In genomic region chr5:124844929-124845328, GRCm38 (mm10) we compare ENCODE assay signal across 27 mouse cellular contexts. TPM values are rescaled to one million over a fixed set of nuclear protein-coding genes. Genes with fewer than 3 reads are reported as not detected.
DNase-seq lines count a peak whose midpoint lies in the region; ATAC-seq and TF ChIP-seq lines count a peak whose summit lies in the region.
"Had no signal": no experiment of that assay in that cellular context is flagged by ENCODE, and none has a peak within 500 bp of the region (broad histone marks: within the 10 kb centered on the region; RNA-seq: fewer than 3 reads in every experiment).

No protein-coding gene starts in this region.

- no peaks in the 10 kb centered on the region for H3K36me3 ChIP-seq in heart, embryonic 10.5 days
- peaks cover 14% of the 10 kb centered on the region for H3K36me3 ChIP-seq in megakaryocyte, embryonic 14.5 days (replicated peaks; ENCODE audit: low read length)
- H3K36me3 ChIP-seq in MEL (ENCODE audit: control insufficient read depth in 1 of 2, insufficient read depth in 2 of 2, low read length in 2 of 2): peaks cover 2 to 28% of the 10 kb centered on the region in 2 experiments; a peak in 3 of 4 replicates
- H3K36me3 ChIP-seq in lung, postnatal 0 days (ENCODE audit: insufficient read depth, low read length): no peaks in the 10 kb centered on the region
- H3K36me3 ChIP-seq: embryonic facial prominence, embryonic 10.5 days; embryonic facial prominence, embryonic 13.5 days; forebrain, embryonic 12.5 days; forebrain, embryonic 15.5 days; hindbrain, embryonic 12.5 days; hindbrain, embryonic 15.5 days had no signal

- H3K4me2 ChIP-seq in lung, postnatal 0 days (replicated peaks; ENCODE audit: low read depth, low read length): no peak overlapping the region
- H3K4me2 ChIP-seq: embryonic facial prominence, embryonic 13.5 days; forebrain, embryonic 12.5 days; forebrain, embryonic 15.5 days; hindbrain, embryonic 12.5 days; hindbrain, embryonic 15.5 days had no signal

- WGBS in heart, embryonic 10.5 days: 32% methylated on average over 4 of the region's 4 CpGs
- WGBS in lung, postnatal 0 days: 53% methylated on average over 4 of the region's 4 CpGs

- no peak for ATAC-seq in megakaryocyte, adult 5-6 weeks (ENCODE audit: poor library complexity, severe bottlenecking)
- no peak for ATAC-seq in lung, postnatal 0 days
- ATAC-seq: forebrain, embryonic 15.5 days; intestine, postnatal 0 days had no signal

- H3K27ac ChIP-seq in heart, embryonic 10.5 days: peak overlapping the region; percentile 44; the same call in 1 of the 2 replicates
- H3K27ac ChIP-seq in MEL (ENCODE audit: control insufficient read depth, low read depth, low read length): no peak overlapping the region
- no peak overlapping the region for H3K27ac ChIP-seq in lung, postnatal 0 days (ENCODE audit: low read length)
- H3K27ac ChIP-seq: embryonic facial prominence, embryonic 10.5 days; embryonic facial prominence, embryonic 13.5 days; forebrain, embryonic 12.5 days; forebrain, embryonic 15.5 days; heart, adult 2 months; hindbrain, embryonic 12.5 days; hindbrain, embryonic 15.5 days had no signal

- TF ChIP-seq RAD21 in MEL (IDR thresholded peaks at IDR 0.05; ENCODE audit: low read depth, low read length): no peak

- no peak overlapping the region for H3K9ac ChIP-seq in MEL (ENCODE audit: control insufficient read depth, low read depth, low read length, poor library complexity, severe bottlenecking)
- no peak overlapping the region for H3K9ac ChIP-seq in lung, postnatal 0 days (replicated peaks; ENCODE audit: low read depth)
- H3K9ac ChIP-seq: embryonic facial prominence, embryonic 13.5 days; forebrain, embryonic 12.5 days; forebrain, embryonic 15.5 days; hindbrain, embryonic 12.5 days; hindbrain, embryonic 15.5 days had no signal

- DNase-seq in heart, embryonic 10.5 days (ENCODE audit: low spot score): no peak
- no peak for DNase-seq in heart, adult 8-10 months (ENCODE audit: low spot score)
- DNase-seq in 3T3-L1 (ENCODE audit: low read depth, low spot score) (peak; percentile 29), MEL (ENCODE audit: low read depth, low spot score) (peak; percentile 38)
- no peak for DNase-seq in layer of hippocampus, adult 9-11 months
- DNase-seq in lung, postnatal 0 days (ENCODE audit: low spot score): no peak
- DNase-seq: adrenal gland, adult 2 months; adrenal gland, postnatal 14 days; cerebellum, adult 11 months; cerebellum, adult 2 months; cerebellum, adult 9-11 months; cerebellum, postnatal 25 days; embryo, embryonic 11 days; gastrocnemius, postnatal 25 days; heart, adult 2 months; heart, postnatal 10 days had no signal

- TF ChIP-seq CTCF in MEL (IDR thresholded peaks at IDR 0.05 in 2 of 3, conservative IDR thresholded peaks at IDR 0.05 in 1 of 3; ENCODE audit: control insufficient read depth in 1 of 3, insufficient read depth in 1 of 3, low read depth in 2 of 3, low read length in 3 of 3, poor library complexity in 1 of 3, severe bottlenecking in 1 of 3): no peak
- TF ChIP-seq CTCF in lung, postnatal 0 days (IDR thresholded peaks at IDR 0.05): no peak

- TF ChIP-seq EP300 in MEL (IDR thresholded peaks at IDR 0.05; ENCODE audit: low read depth in 1 of 2, low read length in 2 of 2): peak; percentile 50 to 61; a peak in 2 of 4 replicates
- no peak for TF ChIP-seq EP300 in lung, postnatal 0 days (IDR thresholded peaks at IDR 0.05)

- no peak for TF ChIP-seq POLR2A in MEL (IDR thresholded peaks at IDR 0.05; ENCODE audit: control insufficient read depth in 1 of 2, insufficient read depth in 1 of 2, low read depth in 1 of 2, low read length in 2 of 2, poor library complexity in 1 of 2)

- peaks cover 65% of the 10 kb centered on the region for H3K27me3 ChIP-seq in heart, embryonic 10.5 days (ENCODE audit: insufficient read depth, poor library complexity, severe bottlenecking)
- peaks cover 10% of the 10 kb centered on the region for H3K27me3 ChIP-seq in megakaryocyte, embryonic 14.5 days (replicated peaks)
- H3K27me3 ChIP-seq in MEL (ENCODE audit: control insufficient read depth in 1 of 2, insufficient read depth in 2 of 2, low read length in 2 of 2): no peaks in the 10 kb centered on the region
- H3K27me3 ChIP-seq in lung, postnatal 0 days (replicated peaks; ENCODE audit: insufficient read depth, low read length): no peaks in the 10 kb centered on the region
- H3K27me3 ChIP-seq: embryonic facial prominence, embryonic 13.5 days; forebrain, embryonic 12.5 days; forebrain, embryonic 15.5 days; hindbrain, embryonic 12.5 days; hindbrain, embryonic 15.5 days had no signal

- no peaks in the 10 kb centered on the region for H3K79me2 ChIP-seq in MEL (ENCODE audit: control insufficient read depth, insufficient read depth, low read length, poor library complexity)

- H3K4me3 ChIP-seq in heart, embryonic 10.5 days: no peak overlapping the region
- peak overlapping the region; percentile 65 for H3K4me3 ChIP-seq in megakaryocyte, embryonic 14.5 days (replicated peaks)
- no peak overlapping the region for H3K4me3 ChIP-seq in MEL (ENCODE audit: control insufficient read depth in 1 of 2, insufficient read depth in 1 of 2, low read depth in 2 of 2, low read length in 2 of 2)
- no peak overlapping the region for H3K4me3 ChIP-seq in lung, postnatal 0 days (ENCODE audit: low read depth, low read length)
- H3K4me3 ChIP-seq: embryonic facial prominence, embryonic 10.5 days; embryonic facial prominence, embryonic 13.5 days; erythroblast, embryonic 14.5 days; forebrain, embryonic 12.5 days; forebrain, embryonic 15.5 days; heart, adult 2 months; hindbrain, embryonic 12.5 days; hindbrain, embryonic 15.5 days had no signal

- H3K4me1 ChIP-seq in heart, embryonic 10.5 days: peaks cover 38% of the 10 kb centered on the region
- peaks cover 91% of the 10 kb centered on the region for H3K4me1 ChIP-seq in megakaryocyte, embryonic 14.5 days
- H3K4me1 ChIP-seq in MEL (ENCODE audit: control insufficient read depth in 1 of 2, insufficient read depth in 2 of 2, low read length in 2 of 2): peaks cover 19 to 21% of the 10 kb centered on the region in 2 experiments
- no peaks in the 10 kb centered on the region for H3K4me1 ChIP-seq in lung, postnatal 0 days (ENCODE audit: insufficient read depth, low read depth, low read length)

- H3K9me3 ChIP-seq in heart, embryonic 10.5 days: no peaks in the 10 kb centered on the region
- no peaks in the 10 kb centered on the region for H3K9me3 ChIP-seq in megakaryocyte, embryonic 14.5 days
- no peaks in the 10 kb centered on the region for H3K9me3 ChIP-seq in MEL (replicated peaks; ENCODE audit: insufficient read depth, low read length)
- no peaks in the 10 kb centered on the region for H3K9me3 ChIP-seq in lung, postnatal 0 days (ENCODE audit: low read length)
- H3K9me3 ChIP-seq: embryonic facial prominence, embryonic 10.5 days; embryonic facial prominence, embryonic 13.5 days; forebrain, embryonic 12.5 days; forebrain, embryonic 15.5 days; hindbrain, embryonic 12.5 days; hindbrain, embryonic 15.5 days had no signal

TF ChIP-seq in MEL, 35 proteins besides CTCF, POLR2A, EP300 and RAD21 (continues in another document):
- TF ChIP-seq SIN3A (IDR thresholded peaks at IDR 0.05; ENCODE audit: low read length): no peak
- TF ChIP-seq USF1 (IDR thresholded peaks at IDR 0.05; ENCODE audit: low read depth, low read length): no peak
- no peak for TF ChIP-seq BHLHE40 (IDR thresholded peaks at IDR 0.05; ENCODE audit: borderline replicate concordance, low read depth, low read length)
- TF ChIP-seq CHD1 (IDR thresholded peaks at IDR 0.05; ENCODE audit: low read depth, low read length): no peak
- no peak for TF ChIP-seq MAZ (IDR thresholded peaks at IDR 0.05; ENCODE audit: low read depth, low read length)
- TF ChIP-seq MXI1 (IDR thresholded peaks at IDR 0.05; ENCODE audit: low read depth, low read length): no peak
- TF ChIP-seq HCFC1 (IDR thresholded peaks at IDR 0.05; ENCODE audit: low read depth, low read length): no peak
- TF ChIP-seq MAX (IDR thresholded peaks at IDR 0.05; ENCODE audit: low read length): no peak
- no peak for TF ChIP-seq MAFK (IDR thresholded peaks at IDR 0.05; ENCODE audit: borderline replicate concordance, low read depth, low read length)
- TF ChIP-seq RCOR1 (IDR thresholded peaks at IDR 0.05; ENCODE audit: low read depth, low read length): peak; percentile 59; the same call in 1 of the 2 replicates
- no peak for TF ChIP-seq POLR2AphosphoS2 (IDR thresholded peaks at IDR 0.05; ENCODE audit: low read length)
- 0 out of 2 replicates have a peak, but pooled peaks have one; percentile 25 for TF ChIP-seq TBP (IDR thresholded peaks at IDR 0.05; ENCODE audit: low read depth, low read length)
- peak; percentile 25; the same call in 1 of the 2 replicates for TF ChIP-seq TAL1 (IDR thresholded peaks at IDR 0.05; ENCODE audit: low read length)
- TF ChIP-seq NRF1 (IDR thresholded peaks at IDR 0.05; ENCODE audit: insufficient read depth, low read depth, low read length, poor library complexity, severe bottlenecking): no peak
- no peak for TF ChIP-seq ZC3H11A (IDR thresholded peaks at IDR 0.05; ENCODE audit: low read depth, low read length)
- TF ChIP-seq CHD2 (IDR thresholded peaks at IDR 0.05; ENCODE audit: low read length): no peak
- no peak for TF ChIP-seq ELF1 (IDR thresholded peaks at IDR 0.05; ENCODE audit: low read depth, low read length)

RNA-seq across cellular contexts. Expression of gene Ccdc92, which starts 17.3 kb away (rescaled TPM):
- 5.0 and 7.8 TPM in 2 replicates for polyA plus RNA-seq in heart, embryonic 10.5 days (2016; fragmentation: Nextera tagmentation; extraction: Ambion mirVana)
- 1 to 10 TPM; 1.4 to 2.0 (median 1.6) TPM for total RNA-seq in heart, adult 8-10 months (2022)
- polyA plus RNA-seq in megakaryocyte, embryonic 14.5 days (2012; ENCODE audit: insufficient read depth, low replicate concordance): 105 and 129 TPM in 2 replicates
- total RNA-seq in megakaryocyte, adult 5-6 weeks (2015): 0.16 and 0.36 TPM in 2 replicates
- 0.69 and 1.1 TPM in 2 replicates for total RNA-seq in megakaryocyte, adult 5-6 weeks (2017)
- total RNA-seq in MEL (2012; rRNA removed): 7.6 and 9.2 TPM in 2 replicates
- 100 to 1,000 TPM in 1 of 2 experiments, 10 to 100 TPM in 1; 40.3 to 467 TPM for polyA plus RNA-seq in MEL (2012; ENCODE audit: insufficient read depth in 1 of 2, insufficient read length in 2 of 2, low read depth in 1 of 2, low replicate concordance in 2 of 2, missing spikeins in 1 of 2)
- 9.8 and 10.7 TPM in 2 replicates for polyA plus RNA-seq in lung, postnatal 0 days (2015; fragmentation: Nextera tagmentation; extraction: Ambion mirVana)
- total RNA-seq: hematopoietic stem cell, adult 5-6 weeks had no signal

RNA-seq across cellular contexts. Expression of gene Zfp664, which starts 17.6 kb away (rescaled TPM):
- 61.4 and 91.2 TPM in 2 replicates for polyA plus RNA-seq in heart, embryonic 10.5 days (2016; fragmentation: Nextera tagmentation; extraction: Ambion mirVana)
- total RNA-seq in heart, adult 8-10 months (2022): 10 to 100 TPM; 31.1 to 38.4 (median 35.6) TPM
- polyA plus RNA-seq in megakaryocyte, embryonic 14.5 days (2012; ENCODE audit: insufficient read depth, low replicate concordance): 9.9 and 25.1 TPM in 2 replicates
- total RNA-seq in megakaryocyte, adult 5-6 weeks (2015): 5.5 and 6.3 TPM in 2 replicates
- 7.4 and 7.6 TPM in 2 replicates for total RNA-seq in megakaryocyte, adult 5-6 weeks (2017)
- 15.9 and 18.6 TPM in 2 replicates for total RNA-seq in MEL (2012; rRNA removed)
- 100 to 1,000 TPM in 1 of 2 experiments, 10 to 100 TPM in 1; 37.7 to 205 TPM for polyA plus RNA-seq in MEL (2012; ENCODE audit: insufficient read depth in 1 of 2, insufficient read length in 2 of 2, low read depth in 1 of 2, low replicate concordance in 2 of 2, missing spikeins in 1 of 2)
- polyA plus RNA-seq in lung, postnatal 0 days (2015; fragmentation: Nextera tagmentation; extraction: Ambion mirVana): 79.5 and 90.5 TPM in 2 replicates

Comparison
In these comparisons a context has a peak if more than half of its experiments do, and no peak if none do; other contexts are left out.
1. DNase-seq: peak in 3T3-L1 (single experiment) and MEL (single experiment); none in heart, embryonic 10.5 days (single experiment), heart, adult 8-10 months (single experiment), layer of hippocampus, adult 9-11 months (single experiment) and lung, postnatal 0 days (single experiment).